Mouse (Mus musculus) ES-Bruce4 (cell line): ENCODE measurements around the gene Pgm1. TPM values are rescaled to one million over a fixed set of nuclear protein-coding genes. Genes with fewer than 3 reads are reported as not detected.

Source experiments
- H3K27ac ChIP-seq: 2 replicates; pipeline ENCODE4 v1.5.1; 2012; ENCODE audit warnings: low read length, inconsistent platforms; ENCODE audit not compliant: insufficient read depth
- H3K27me3 ChIP-seq: 2 replicates; pipeline ENCODE4 v1.6.1; 2012; ENCODE audit warnings: mild to moderate bottlenecking, low read length, inconsistent platforms; ENCODE audit not compliant: control insufficient read depth, poor library complexity, insufficient read depth, severe bottlenecking
- H3K36me3 ChIP-seq: 2 replicates; pipeline ENCODE4 v1.6.1; 2012; ENCODE audit warnings: inconsistent platforms, mild to moderate bottlenecking, low read length, moderate library complexity; ENCODE audit not compliant: control insufficient read depth, poor library complexity, insufficient read depth, severe bottlenecking
- H3K4me1 ChIP-seq: one replicate; pipeline ENCODE4 v1.8.1; 2011; ENCODE audit warnings: low read length; ENCODE audit not compliant: control insufficient read depth, insufficient read depth
- H3K4me3 ChIP-seq: 2 replicates; pipeline ENCODE4 v1.5.1; 2011; ENCODE audit warnings: low read depth, mild to moderate bottlenecking, low read length
- H3K9ac ChIP-seq: 2 replicates; pipeline ENCODE4 v1.6.1; 2012; ENCODE audit warnings: low read depth, mild to moderate bottlenecking, inconsistent platforms; ENCODE audit not compliant: poor library complexity, severe bottlenecking
- H3K9me3 ChIP-seq: replicated peaks from 2 replicates; pipeline ENCODE4 v1.6.1; 2012; ENCODE audit warnings: mild to moderate bottlenecking, low read length, inconsistent platforms; ENCODE audit not compliant: control insufficient read depth, poor library complexity, insufficient read depth, severe bottlenecking
- CTCF ChIP-seq: IDR thresholded peaks from one replicate; pipeline ENCODE4 v1.8.1; 2011; ENCODE audit warnings: low read depth, low read length
- EP300 ChIP-seq: IDR thresholded peaks from 2 replicates; pipeline ENCODE4 v1.6.1; 2011; ENCODE audit warnings: low read depth, low read length; ENCODE audit not compliant: insufficient read depth
- POLR2A ChIP-seq: IDR thresholded peaks from one replicate; pipeline ENCODE4 v1.8.1; 2011; ENCODE audit warnings: low read length; ENCODE audit not compliant: insufficient read depth
- polyA plus RNA-seq: library from polyadenylated mRNA; stranded (reverse); fragments of >200 nt; gene quantifications from 2 replicates; pipeline ENCODE4 v1.2.4, GENCODE M21; 2011; ENCODE audit warnings: low read depth; ENCODE audit not compliant: missing spikeins, insufficient read depth, insufficient read length

The Pgm1 gene
- polyA plus RNA-seq, 1 experiment: 39.0 TPM

- no peaks in the 10 kb centered on the region for H3K9me3 ChIP-seq
- H3K36me3 ChIP-seq: no peaks in the 10 kb centered on the region
- H3K27me3 ChIP-seq: no peaks in the 10 kb centered on the region
- no peak overlapping the region for H3K4me3 ChIP-seq
- no peak overlapping the region for H3K9ac ChIP-seq
- no peak overlapping the region for H3K27ac ChIP-seq
- no peak for TF ChIP-seq POLR2A
- no peak for TF ChIP-seq CTCF
- TF ChIP-seq EP300: no peak
- no peaks in the 10 kb centered on the region for H3K4me1 ChIP-seq
Measured at GRCm38 (mm10) chr4:100031270-100031669, 102.1 kb downstream of the Pgm1 start.

DNA sequence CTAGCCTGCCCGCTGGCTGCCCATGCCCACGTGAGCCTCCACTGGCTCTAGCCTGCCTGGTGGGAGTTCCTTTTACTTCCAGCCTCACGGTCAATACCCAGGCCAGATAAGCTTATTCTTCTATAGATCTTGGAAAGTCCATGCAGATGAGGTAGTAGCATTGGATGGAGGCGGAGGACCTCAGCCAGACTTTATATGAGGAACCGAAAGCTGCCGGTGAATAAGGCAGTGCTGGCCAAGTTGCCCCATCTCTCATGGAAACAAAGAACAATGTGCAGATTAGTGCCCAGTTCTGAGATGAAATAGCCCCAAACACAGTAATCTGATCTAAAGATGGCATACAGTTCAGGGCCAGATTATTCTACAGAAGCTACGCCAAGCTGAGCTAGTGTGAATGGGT is 103.4 kb downstream of the Pgm1 start:
- H3K4me3 ChIP-seq: no peak overlapping the region
- no peak for TF ChIP-seq EP300
- TF ChIP-seq CTCF: no peak
- no peak for TF ChIP-seq POLR2A
- no peaks in the 10 kb centered on the region for H3K4me1 ChIP-seq
- no peak overlapping the region for H3K9ac ChIP-seq
- no peaks in the 10 kb centered on the region for H3K27me3 ChIP-seq
- no peaks in the 10 kb centered on the region for H3K36me3 ChIP-seq
- H3K27ac ChIP-seq: no peak overlapping the region
- no peaks in the 10 kb centered on the region for H3K9me3 ChIP-seq

DNA sequence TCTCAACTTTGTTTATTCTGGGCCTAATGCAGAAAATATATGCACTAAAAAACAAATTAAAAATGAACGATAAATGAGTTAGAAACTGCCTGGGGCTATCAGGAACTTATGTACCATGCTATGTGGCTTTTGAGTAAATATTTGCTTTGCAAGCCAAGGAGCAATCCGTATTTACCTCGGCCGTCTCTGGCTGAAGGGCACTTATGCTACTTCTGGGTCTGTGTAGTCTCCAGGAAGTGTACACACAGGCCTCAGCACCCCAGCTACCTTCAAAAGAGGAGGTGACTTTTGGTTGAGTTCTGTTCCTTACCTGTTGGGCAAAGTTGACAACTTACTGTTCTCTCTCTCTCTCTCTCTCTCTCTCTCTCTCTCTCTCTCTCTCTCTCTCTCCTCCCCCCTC is 104.7 kb downstream of the Pgm1 start:
- Histone ChIP-seq H3K4me1 (no peaks in the 10 kb centered on the region), H3K36me3 (no peaks in the 10 kb centered on the region), H3K4me3 (no peak overlapping the region), H3K9ac (no peak overlapping the region), H3K27ac (no peak overlapping the region), H3K27me3 (no peaks in the 10 kb centered on the region), H3K9me3 (no peaks in the 10 kb centered on the region)
- no peak for TF ChIP-seq POLR2A
- no peak for TF ChIP-seq EP300
- no peak for TF ChIP-seq CTCF

- H3K4me3 ChIP-seq: no peak overlapping the region
- no peaks in the 10 kb centered on the region for H3K27me3 ChIP-seq
- H3K9ac ChIP-seq: no peak overlapping the region
- TF ChIP-seq CTCF: no peak
- no peak for TF ChIP-seq EP300
- no peak for TF ChIP-seq POLR2A
- no peaks in the 10 kb centered on the region for H3K4me1 ChIP-seq
- H3K27ac ChIP-seq: no peak overlapping the region
- H3K9me3 ChIP-seq: no peaks in the 10 kb centered on the region
- no peaks in the 10 kb centered on the region for H3K36me3 ChIP-seq
Measured at GRCm38 (mm10) chr4:100034971-100035370, 105.8 kb downstream of the Pgm1 start.

DNA sequence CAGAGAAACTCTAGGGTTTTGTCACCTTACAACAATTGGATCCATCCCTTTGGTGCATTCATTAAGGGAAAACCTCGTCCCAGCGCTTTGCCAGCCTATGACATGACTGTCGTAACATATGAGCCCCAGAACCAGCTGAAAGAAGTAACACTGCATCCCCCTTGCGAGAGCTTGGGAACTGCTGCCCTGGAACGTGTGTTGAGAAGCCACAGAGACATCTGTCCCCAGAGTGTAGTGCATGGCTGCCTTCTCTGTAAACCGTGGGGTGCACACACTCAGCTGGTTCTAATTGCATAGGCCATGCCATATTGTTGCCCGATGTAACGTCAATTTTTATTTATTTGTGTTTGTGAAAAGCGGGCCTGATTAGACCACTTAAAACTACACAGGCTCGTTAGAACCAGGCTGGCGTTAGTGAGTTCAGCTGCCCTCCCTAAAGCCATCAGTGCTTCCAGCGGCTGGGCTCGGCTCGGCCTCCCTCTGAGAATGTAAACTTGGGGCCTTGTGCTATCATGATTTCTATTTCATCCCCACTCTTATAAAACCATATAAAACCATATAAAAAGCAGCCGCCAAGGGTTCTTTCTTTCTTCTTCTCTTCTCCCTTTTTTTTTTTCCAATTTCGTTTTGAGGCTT is 106.8 kb downstream of the Pgm1 start:
- Histone ChIP-seq H3K4me1 (no peaks in the 10 kb centered on the region), H3K27me3 (no peaks in the 10 kb centered on the region), H3K27ac (no peak overlapping the region), H3K9me3 (no peaks in the 10 kb centered on the region), H3K4me3 (no peak overlapping the region), H3K36me3 (no peaks in the 10 kb centered on the region), H3K9ac (no peak overlapping the region)
- TF ChIP-seq CTCF (no peak), EP300 (no peak), POLR2A (no peak)

Other genes starting within 250 kb of the Pgm1 start
- gene Alg6, start 213.8 kb upstream of the Pgm1 start, polyA plus RNA-seq: 49.4 and 49.5 TPM in 2 replicates
- 10.9 and 12.1 TPM in 2 replicates for gene Efcab7, start 100.2 kb upstream of the Pgm1 start, polyA plus RNA-seq
- gene Itgb3bp, start 399 bp downstream of the Pgm1 start, polyA plus RNA-seq: 17.0 and 17.8 TPM in 2 replicates
- 0.27 and 0.73 TPM in 2 replicates for gene Ror1, start 166.4 kb downstream of the Pgm1 start, polyA plus RNA-seq